Comparison of ENCODE assay signal across 21 mouse cellular contexts in the genomic region with DNA sequence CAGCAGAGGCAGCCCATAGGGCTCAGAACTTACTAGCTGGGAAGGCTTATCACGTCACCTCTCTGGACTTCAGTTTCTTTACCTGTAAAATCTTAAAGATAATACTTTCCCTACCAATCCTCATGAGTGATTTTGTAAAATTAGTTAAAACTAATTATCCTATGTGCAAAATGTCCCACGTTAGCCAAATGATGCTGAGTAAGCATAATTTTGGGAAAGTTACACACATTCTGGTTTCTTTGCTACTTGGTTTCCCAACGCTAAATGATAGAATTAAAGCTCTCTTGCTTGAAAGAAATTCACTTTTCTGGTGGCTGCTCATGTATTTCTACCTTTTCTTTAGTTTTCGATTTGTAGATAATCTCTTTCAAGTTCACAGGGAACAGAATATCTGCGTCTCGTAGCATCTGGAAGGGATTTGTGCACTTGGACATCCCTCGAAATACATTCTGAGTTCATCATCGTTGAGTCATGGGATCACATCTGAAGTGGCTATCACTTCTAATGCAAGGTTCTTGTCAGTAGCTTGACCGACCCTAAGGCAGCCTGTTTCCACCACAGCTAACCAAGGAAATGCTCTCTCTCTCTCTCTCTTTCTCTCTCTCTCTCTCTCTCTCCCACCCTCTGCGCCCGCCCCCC.
A peak's percentile ranks its signal among the peaks of the same experiment; 100 is the strongest.
DNase-seq lines count a peak whose midpoint lies in the region; ATAC-seq and TF ChIP-seq lines count a peak whose summit lies in the region.
"Had no signal": no experiment of that assay in that cellular context is flagged by ENCODE, and none has a peak within 500 bp of the region (broad histone marks: within the 10 kb centered on the region; RNA-seq: fewer than 3 reads in every experiment).

No protein-coding gene starts in this region.

- intact Hi-C loops in left cerebral cortex, postnatal 10 days (cut with DNase I), result no loop called here

- no peak for ATAC-seq in forebrain, embryonic 13.5 days
- no peak for ATAC-seq in forebrain, postnatal 0 days
- ATAC-seq in intestine, embryonic 15.5 days, result peak; percentile 25; the same call in 1 of the 2 replicates
- ATAC-seq: midbrain, embryonic 15.5 days had no signal

- no peak overlapping the region for H3K4me3 ChIP-seq in forebrain, embryonic 13.5 days
- H3K4me3 ChIP-seq in forebrain, postnatal 0 days (ENCODE audit: low read depth, low read length), result no peak overlapping the region
- no peak overlapping the region for H3K4me3 ChIP-seq in embryonic facial prominence, embryonic 10.5 days
- no peak overlapping the region for H3K4me3 ChIP-seq in intestine, embryonic 15.5 days (replicated peaks)
- H3K4me3 ChIP-seq in lung, adult 2 months (replicated peaks; ENCODE audit: extremely low read depth, low read depth, low read length), result no peak overlapping the region
- H3K4me3 ChIP-seq: heart, embryonic 13.5 days; liver, embryonic 15.5 days; midbrain, embryonic 15.5 days; myocyte had no signal

- H3K9me3 ChIP-seq in forebrain, embryonic 13.5 days (replicated peaks), result no peaks in the 10 kb centered on the region
- no peaks in the 10 kb centered on the region for H3K9me3 ChIP-seq in forebrain, postnatal 0 days (ENCODE audit: low read length)
- no peaks in the 10 kb centered on the region; the same call in 1 of the 2 replicates for H3K9me3 ChIP-seq in embryonic facial prominence, embryonic 10.5 days
- H3K9me3 ChIP-seq in intestine, embryonic 15.5 days, result no peaks in the 10 kb centered on the region
- H3K9me3 ChIP-seq: heart, embryonic 13.5 days; liver, embryonic 15.5 days; midbrain, embryonic 15.5 days had no signal

- H3K9ac ChIP-seq in forebrain, embryonic 13.5 days, result no peak overlapping the region
- no peak overlapping the region for H3K9ac ChIP-seq in forebrain, postnatal 0 days
- no peak overlapping the region for H3K9ac ChIP-seq in intestine, embryonic 15.5 days
- H3K9ac ChIP-seq: heart, embryonic 13.5 days; hindbrain, embryonic 14.5 days; liver, embryonic 15.5 days; midbrain, embryonic 15.5 days had no signal

- H3K27me3 ChIP-seq in forebrain, embryonic 13.5 days, result no peaks in the 10 kb centered on the region
- no peaks in the 10 kb centered on the region for H3K27me3 ChIP-seq in forebrain, postnatal 0 days (ENCODE audit: insufficient read depth, low read length)
- H3K27me3 ChIP-seq in embryonic facial prominence, embryonic 10.5 days (replicated peaks; ENCODE audit: low read depth, poor library complexity, severe bottlenecking), result no peaks in the 10 kb centered on the region
- H3K27me3 ChIP-seq in intestine, embryonic 15.5 days (replicated peaks), result no peaks in the 10 kb centered on the region
- H3K27me3 ChIP-seq: heart, embryonic 13.5 days; liver, embryonic 15.5 days; midbrain, embryonic 15.5 days had no signal

- TF ChIP-seq CTCF in forebrain, postnatal 0 days (IDR thresholded peaks at IDR 0.05; ENCODE audit: low read depth), result no peak
- no peak for TF ChIP-seq CTCF in lung, adult 2 months (IDR thresholded peaks at IDR 0.05; ENCODE audit: insufficient read depth, low read length)

- no peak overlapping the region for H3K4me2 ChIP-seq in forebrain, embryonic 13.5 days
- no peak overlapping the region for H3K4me2 ChIP-seq in forebrain, postnatal 0 days (ENCODE audit: low read depth)
- no peak overlapping the region for H3K4me2 ChIP-seq in intestine, embryonic 15.5 days (replicated peaks)
- H3K4me2 ChIP-seq: heart, embryonic 13.5 days; hindbrain, embryonic 14.5 days; liver, embryonic 15.5 days; midbrain, embryonic 15.5 days had no signal

- WGBS in forebrain, embryonic 13.5 days, result 87% methylated on average over 11 of the region's 11 CpGs
- WGBS in forebrain, postnatal 0 days, result 78% methylated on average over 11 of the region's 11 CpGs
- WGBS in embryonic facial prominence, embryonic 10.5 days, result 73% methylated on average over 11 of the region's 11 CpGs
- 71% methylated on average over 11 of the region's 11 CpGs for WGBS in intestine, embryonic 15.5 days
- WGBS in lung, adult 2 months, result 89% methylated on average over 11 of the region's 11 CpGs

- peaks cover 28% of the 10 kb centered on the region for H3K4me1 ChIP-seq in forebrain, embryonic 13.5 days
- no peaks in the 10 kb centered on the region for H3K4me1 ChIP-seq in forebrain, postnatal 0 days (ENCODE audit: insufficient read depth)
- peaks cover 42% of the 10 kb centered on the region for H3K4me1 ChIP-seq in embryonic facial prominence, embryonic 10.5 days
- H3K4me1 ChIP-seq in intestine, embryonic 15.5 days (replicated peaks), result no peaks in the 10 kb centered on the region
- H3K4me1 ChIP-seq in lung, adult 2 months (ENCODE audit: control insufficient read depth, insufficient read depth, low read length), result no peaks in the 10 kb centered on the region
- H3K4me1 ChIP-seq: heart, embryonic 13.5 days; liver, embryonic 15.5 days; midbrain, embryonic 15.5 days had no signal

- DNase-seq in forebrain, postnatal 0 days, result no peak
- DNase-seq in 3T3-L1 (ENCODE audit: low read depth, low spot score), result peak; percentile 88
- no peak for DNase-seq in embryonic facial prominence, embryonic 10.5 days (ENCODE audit: low spot score)
- no peak for DNase-seq in left cerebral cortex, postnatal 10 days (ENCODE audit: extremely low spot score in 1 of 2, low spot score in 2 of 2)
- DNase-seq in lung, adult 2 months, result no peak
- DNase-seq in lung, postnatal 25 days (ENCODE audit: low spot score), result no peak
- DNase-seq: adrenal gland, postnatal 14 days; cerebellum, adult 11-12 months; cerebellum, postnatal 25 days; embryo, embryonic 11 days; heart, adult 11 months; kidney, adult 11 months; lung, postnatal 10 days; thymus, postnatal 36 days had no signal

- TF ChIP-seq POLR2A in lung, adult 2 months (IDR thresholded peaks at IDR 0.05; ENCODE audit: borderline replicate concordance, extremely low read depth, low read depth, low read length), result no peak

- peak overlapping the region; percentile 25 for H3K27ac ChIP-seq in forebrain, embryonic 13.5 days
- H3K27ac ChIP-seq in forebrain, postnatal 0 days (ENCODE audit: low read depth, low read length), result no peak overlapping the region
- peak overlapping the region; percentile 63 for H3K27ac ChIP-seq in embryonic facial prominence, embryonic 10.5 days (replicated peaks)
- peak overlapping the region; percentile 22; the same call in 1 of the 2 replicates for H3K27ac ChIP-seq in intestine, embryonic 15.5 days
- H3K27ac ChIP-seq: heart, embryonic 13.5 days; hindbrain, embryonic 14.5 days; liver, embryonic 15.5 days; midbrain, embryonic 15.5 days had no signal

- no peaks in the 10 kb centered on the region for H3K36me3 ChIP-seq in forebrain, embryonic 13.5 days (ENCODE audit: poor library complexity, severe bottlenecking)
- no peaks in the 10 kb centered on the region for H3K36me3 ChIP-seq in forebrain, postnatal 0 days (ENCODE audit: insufficient read depth)
- no peaks in the 10 kb centered on the region for H3K36me3 ChIP-seq in embryonic facial prominence, embryonic 10.5 days (replicated peaks)
- no peaks in the 10 kb centered on the region for H3K36me3 ChIP-seq in intestine, embryonic 15.5 days
- H3K36me3 ChIP-seq: heart, embryonic 13.5 days; liver, embryonic 15.5 days; midbrain, embryonic 15.5 days had no signal
